Mouse (Mus musculus) neural tube, embryonic 13.5 days (tissue): ENCODE measurements around the gene Ccnd3. TPM values are rescaled to one million over a fixed set of nuclear protein-coding genes. Genes with fewer than 3 reads are reported as not detected.

Experiments
- ATAC-seq: fragments of 200-750 bp; cut with Nextera tagmentation; 2 replicates; pipeline ENCODE4 v1.8.0; 2017; ENCODE audit warnings: low read depth, mild to moderate bottlenecking, moderate TSS enrichment, moderate library complexity
- H3K27ac ChIP-seq: fragments of 300-500 bp; sonication (generic); replicated peaks from 2 replicates; pipeline ENCODE4 v1.5.1; 2015; ENCODE audit warnings: moderate library complexity, mild to moderate bottlenecking, inconsistent platforms
- H3K27me3 ChIP-seq: fragments of 300-500 bp; sonication (generic); 2 replicates; pipeline ENCODE4 v1.6.1; 2015; ENCODE audit warnings: mild to moderate bottlenecking, inconsistent platforms
- H3K36me3 ChIP-seq: fragments of 300-500 bp; sonication (generic); 2 replicates; pipeline ENCODE4 v1.6.1; 2015; ENCODE audit warnings: mild to moderate bottlenecking, inconsistent platforms
- H3K4me1 ChIP-seq: fragments of 300-500 bp; sonication (generic); replicated peaks from 2 replicates; pipeline ENCODE4 v1.6.1; 2015; ENCODE audit warnings: inconsistent platforms
- H3K4me2 ChIP-seq: fragments of 300-500 bp; sonication (generic); 2 replicates; pipeline ENCODE4 v1.6.1; 2015; ENCODE audit warnings: inconsistent platforms, mild to moderate bottlenecking, moderate library complexity
- H3K4me3 ChIP-seq: fragments of 300-500 bp; sonication (generic); 2 replicates; pipeline ENCODE4 v1.5.1; 2015; ENCODE audit warnings: mild to moderate bottlenecking, inconsistent platforms
- H3K9ac ChIP-seq: fragments of 300-500 bp; sonication (generic); 2 replicates; pipeline ENCODE4 v1.6.1; 2015; ENCODE audit warnings: moderate library complexity, mild to moderate bottlenecking, inconsistent platforms
- H3K9me3 ChIP-seq: fragments of 300-500 bp; sonication (generic); 2 replicates; pipeline ENCODE4 v1.6.1; 2016; ENCODE audit warnings: inconsistent platforms
- WGBS: fragments of 180-500 bp; shearing (Covaris S2); methylation state at CpG from one replicate; pipeline ENCODE4 v1.1.7; 2015; 5-methylcytosine and 5-hydroxymethylcytosine counted together
- polyA plus RNA-seq: library from polyadenylated mRNA; unstranded; fragments of >200 nt; fragmentation: Nextera tagmentation; extraction: Ambion mirVana; gene quantifications from 2 replicates; pipeline ENCODE4 v1.2.1, GENCODE M21; 2015

Ccnd3 gene
- polyA plus RNA-seq, 1 experiment from 2014 or later: 78.5 TPM

DNA sequence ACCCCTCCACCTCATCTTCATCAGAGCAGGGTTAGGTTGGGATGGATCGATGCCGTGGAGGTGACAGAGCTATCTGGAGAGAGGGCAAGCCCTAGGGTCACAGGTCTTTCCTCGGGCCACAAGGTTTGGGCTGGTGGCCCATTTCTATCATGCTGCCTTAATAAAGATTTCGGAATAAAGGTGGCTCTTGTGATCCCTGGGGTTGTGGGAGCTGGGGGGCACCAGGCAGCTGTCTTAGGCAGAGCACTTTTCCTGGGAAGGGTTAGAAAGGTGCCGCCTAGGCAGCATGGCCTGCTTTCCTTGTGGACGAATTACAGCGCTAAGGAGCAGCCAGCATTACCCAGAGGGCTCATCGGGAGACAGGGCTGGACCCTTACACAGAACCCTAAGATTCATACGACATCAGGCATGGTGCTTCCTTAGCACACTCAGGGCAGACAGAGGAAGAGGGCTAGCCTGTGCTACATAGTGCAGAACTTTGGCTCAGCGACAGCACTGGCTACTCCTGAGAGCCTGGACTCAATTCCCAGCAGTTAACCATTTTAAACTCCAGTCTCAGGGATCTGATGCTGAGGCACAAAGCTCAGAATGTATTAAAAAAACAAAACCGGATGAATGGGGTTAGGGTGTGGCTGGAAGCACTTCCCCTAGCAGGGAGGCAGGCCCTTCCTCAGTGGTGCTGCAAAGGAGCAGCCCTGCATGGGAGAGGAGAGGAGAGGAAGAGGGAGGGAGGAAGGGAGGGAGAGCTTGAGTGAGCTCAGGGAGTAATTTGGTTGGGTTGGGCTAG is 94.9 kb downstream of the Ccnd3 start:
- H3K9me3 ChIP-seq: no peaks in the 10 kb centered on the region
- WGBS: 82% methylated on average over 11 of the region's 11 CpGs
- no peak for ATAC-seq
- H3K9ac ChIP-seq: no peak overlapping the region
- no peak overlapping the region for H3K27ac ChIP-seq
- no peak overlapping the region for H3K4me2 ChIP-seq
- peaks cover 33% of the 10 kb centered on the region for H3K4me1 ChIP-seq
- H3K4me3 ChIP-seq: no peak overlapping the region
- peaks cover 63% of the 10 kb centered on the region for H3K36me3 ChIP-seq
- no peaks in the 10 kb centered on the region for H3K27me3 ChIP-seq

GRCm38 (mm10) chr17:47600601-47601388 is 95.9 kb downstream of the Ccnd3 start:
- no peak overlapping the region for H3K9ac ChIP-seq
- 87% methylated on average over 13 of the region's 13 CpGs for WGBS
- no peak overlapping the region for H3K27ac ChIP-seq
- peaks cover 22% of the 10 kb centered on the region for H3K4me1 ChIP-seq
- H3K9me3 ChIP-seq: no peaks in the 10 kb centered on the region
- peaks cover 74% of the 10 kb centered on the region for H3K36me3 ChIP-seq
- H3K4me2 ChIP-seq: no peak overlapping the region
- no peak overlapping the region for H3K4me3 ChIP-seq
- no peak for ATAC-seq
- no peaks in the 10 kb centered on the region for H3K27me3 ChIP-seq

DNA sequence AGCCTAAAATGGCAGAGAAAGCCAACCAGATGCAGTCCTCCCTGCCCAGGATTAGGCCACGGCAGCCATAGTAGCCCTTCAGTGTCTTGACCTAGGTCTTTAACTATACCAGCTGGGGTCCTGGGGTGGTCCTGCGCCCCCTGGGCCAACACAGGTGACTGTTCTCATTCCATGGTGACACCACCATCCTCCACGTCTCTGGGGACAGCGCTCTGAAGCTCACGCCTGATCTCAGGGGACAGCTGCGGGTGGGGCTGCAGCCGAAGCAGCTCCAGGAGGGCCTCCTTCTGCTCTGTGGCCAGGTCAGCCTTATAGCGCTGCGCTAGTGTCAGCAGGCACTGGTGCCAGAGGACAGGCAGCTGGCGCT is 96.5 kb downstream of the Ccnd3 start:
- ATAC-seq: no peak
- Histone ChIP-seq H3K4me2 (no peak overlapping the region), H3K36me3 (peaks cover 78% of the 10 kb centered on the region), H3K4me3 (no peak overlapping the region), H3K9ac (no peak overlapping the region), H3K27ac (no peak overlapping the region), H3K9me3 (no peaks in the 10 kb centered on the region), H3K27me3 (no peaks in the 10 kb centered on the region), H3K4me1 (peaks cover 16% of the 10 kb centered on the region)
- 95% methylated on average over 10 of the region's 10 CpGs for WGBS

DNA sequence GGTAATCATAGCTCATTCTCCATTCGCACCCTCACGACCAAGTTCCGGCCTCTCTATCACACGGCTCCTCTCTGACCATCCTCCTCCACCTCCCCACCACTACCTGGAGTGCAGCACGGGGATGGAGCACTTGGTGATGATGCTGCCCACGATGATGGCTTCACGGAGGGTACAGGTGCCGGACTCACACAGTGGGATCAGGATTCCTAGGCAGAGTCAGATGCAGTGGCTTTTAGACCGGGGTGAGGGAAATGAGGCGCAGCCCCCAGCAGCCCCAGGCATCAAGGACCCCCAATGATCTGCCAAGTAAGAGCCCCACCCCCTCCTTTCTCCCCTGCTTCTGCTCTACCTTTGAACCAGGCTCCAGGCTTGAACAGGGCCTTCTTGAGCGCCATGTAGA is 97.4 kb downstream of the Ccnd3 start:
- Histone ChIP-seq H3K27ac (no peak overlapping the region), H3K9me3 (no peaks in the 10 kb centered on the region), H3K27me3 (no peaks in the 10 kb centered on the region), H3K9ac (no peak overlapping the region), H3K4me1 (peaks cover 7% of the 10 kb centered on the region), H3K36me3 (peaks cover 87% of the 10 kb centered on the region), H3K4me2 (no peak overlapping the region), H3K4me3 (no peak overlapping the region)
- WGBS: 92% methylated on average over 11 of the region's 11 CpGs
- no peak for ATAC-seq

- Histone ChIP-seq H3K9ac (no peak overlapping the region), H3K27me3 (no peaks in the 10 kb centered on the region), H3K27ac (no peak overlapping the region), H3K4me2 (no peak overlapping the region), H3K4me3 (no peak overlapping the region), H3K9me3 (no peaks in the 10 kb centered on the region), H3K36me3 (peaks cover 69% of the 10 kb centered on the region), H3K4me1 (peaks cover 14% of the 10 kb centered on the region)
- 83% methylated on average over 5 of the region's 5 CpGs for WGBS
- no peak for ATAC-seq
These were observed 101.4 kb downstream of the Ccnd3 start for GRCm38 (mm10) chr17:47606220-47606619.

GRCm38 (mm10) chr17:47609182-47609581 is 104.3 kb downstream of the Ccnd3 start:
- Histone ChIP-seq H3K4me3 (no peak overlapping the region), H3K36me3 (peaks cover 43% of the 10 kb centered on the region), H3K27ac (no peak overlapping the region), H3K4me2 (no peak overlapping the region), H3K4me1 (peaks cover 27% of the 10 kb centered on the region), H3K27me3 (no peaks in the 10 kb centered on the region), H3K9me3 (no peaks in the 10 kb centered on the region), H3K9ac (no peak overlapping the region)
- 95% methylated on average over 4 of the region's 4 CpGs for WGBS
- no peak for ATAC-seq

GRCm38 (mm10) chr17:47610849-47611660 is 106.2 kb downstream of the Ccnd3 start, which contains the start of the genes Bysl, Med20 and Gm20517:
Gene Bysl, minus strand, starts transcription at chr17:47611492.
Gene Med20, plus strand, starts transcription at chr17:47611582.
Gene Gm20517, plus strand, starts transcription at chr17:47611589.
- under 1% methylated on average over 59 of the region's 59 CpGs for WGBS
- H3K4me1 ChIP-seq: peaks cover 27% of the 10 kb centered on the region
- H3K27me3 ChIP-seq: no peaks in the 10 kb centered on the region
- H3K9ac ChIP-seq: peak within 1 kb of the TSS; percentile 82
- peak within 1 kb of the TSS; percentile 89 for H3K4me2 ChIP-seq
- H3K27ac ChIP-seq: peak within 1 kb of the TSS; percentile 53
- peaks cover 37% of the 10 kb centered on the region for H3K36me3 ChIP-seq
- no peaks in the 10 kb centered on the region for H3K9me3 ChIP-seq
- peak; percentile 96 for ATAC-seq
- peak within 1 kb of the TSS; percentile 62 for H3K4me3 ChIP-seq

- Histone ChIP-seq H3K27ac (peak overlapping the region; percentile 53; the same call in 1 of the 2 replicates), H3K4me2 (peak overlapping the region; percentile 89), H3K9ac (peak overlapping the region; percentile 82), H3K36me3 (peaks cover 38% of the 10 kb centered on the region), H3K4me3 (peak overlapping the region; percentile 62), H3K4me1 (peaks cover 27% of the 10 kb centered on the region), H3K9me3 (no peaks in the 10 kb centered on the region), H3K27me3 (no peaks in the 10 kb centered on the region)
- WGBS: 0% methylated on average over 13 of the region's 13 CpGs
- ATAC-seq: no peak; the same call in 1 of the 2 replicates
These were observed 106.8 kb downstream of the Ccnd3 start for GRCm38 (mm10) chr17:47611661-47611982.

DNA sequence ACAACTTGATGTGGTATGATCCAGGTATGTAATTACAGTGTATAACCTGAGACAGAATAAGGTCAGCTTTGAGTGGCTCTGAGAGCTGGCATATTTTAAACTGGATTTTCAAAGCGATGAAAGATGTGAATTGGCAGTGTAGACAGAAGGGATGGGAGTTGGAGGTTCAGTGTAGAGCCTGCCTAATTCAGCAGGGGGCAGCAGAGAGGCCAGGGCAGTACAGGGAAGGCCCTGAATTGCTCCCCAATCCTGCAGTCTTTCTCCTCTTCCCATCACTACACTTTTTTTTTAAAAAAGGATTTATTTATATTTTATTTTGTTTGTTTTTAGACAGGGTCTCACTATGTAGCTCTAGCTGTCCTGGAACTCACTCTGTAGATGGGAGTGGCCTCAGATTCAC is 109.2 kb downstream of the Ccnd3 start:
- ATAC-seq: no peak
- 81% methylated on average over 1 of the region's 1 CpGs for WGBS
- no peak overlapping the region for H3K4me2 ChIP-seq
- no peak overlapping the region for H3K9ac ChIP-seq
- H3K4me3 ChIP-seq: no peak overlapping the region
- no peaks in the 10 kb centered on the region for H3K9me3 ChIP-seq
- no peak overlapping the region for H3K27ac ChIP-seq
- peaks cover 40% of the 10 kb centered on the region for H3K36me3 ChIP-seq
- H3K27me3 ChIP-seq: no peaks in the 10 kb centered on the region
- peaks cover 27% of the 10 kb centered on the region for H3K4me1 ChIP-seq

- no peak for ATAC-seq
- Histone ChIP-seq H3K4me3 (no peak overlapping the region), H3K9me3 (no peaks in the 10 kb centered on the region), H3K27me3 (no peaks in the 10 kb centered on the region), H3K36me3 (peaks cover 57% of the 10 kb centered on the region), H3K4me1 (peaks cover 13% of the 10 kb centered on the region), H3K9ac (no peak overlapping the region), H3K4me2 (no peak overlapping the region), H3K27ac (no peak overlapping the region)
- 94% methylated on average over 8 of the region's 8 CpGs for WGBS
These were observed 111.3 kb downstream of the Ccnd3 start for GRCm38 (mm10) chr17:47616119-47616518.

GRCm38 (mm10) chr17:47616652-47617051 is 111.8 kb downstream of the Ccnd3 start:
- Histone ChIP-seq H3K36me3 (peaks cover 62% of the 10 kb centered on the region), H3K9me3 (no peaks in the 10 kb centered on the region), H3K4me3 (no peak overlapping the region), H3K4me2 (no peak overlapping the region), H3K9ac (no peak overlapping the region), H3K27me3 (no peaks in the 10 kb centered on the region), H3K4me1 (peaks cover 13% of the 10 kb centered on the region), H3K27ac (no peak overlapping the region)
- ATAC-seq: no peak
- 92% methylated on average over 4 of the region's 4 CpGs for WGBS
